Mouse (Mus musculus) midbrain, embryonic 15.5 days (tissue): ENCODE results near the gene Ybx3. TPM values are rescaled to one million over a fixed set of nuclear protein-coding genes. Genes with fewer than 3 reads are reported as not detected.

ENCODE experiments used
- ATAC-seq: fragments of 200-750 bp; cut with Nextera tagmentation; replicated peaks from 2 replicates; pipeline ENCODE4 v1.8.0; 2017; ENCODE audit warnings: moderate TSS enrichment
- H3K27ac ChIP-seq: fragments of 300-500 bp; sonication (generic); 2 replicates; pipeline ENCODE4 v1.5.1; 2015; ENCODE audit warnings: mild to moderate bottlenecking, inconsistent platforms
- H3K27me3 ChIP-seq: fragments of 300-500 bp; sonication (generic); replicated peaks from 2 replicates; pipeline ENCODE4 v1.6.1; 2015; ENCODE audit warnings: inconsistent platforms
- H3K36me3 ChIP-seq: fragments of 300-500 bp; sonication (generic); replicated peaks from 2 replicates; pipeline ENCODE4 v1.6.1; 2015; ENCODE audit warnings: inconsistent platforms
- H3K4me1 ChIP-seq: fragments of 300-500 bp; sonication (generic); 2 replicates; pipeline ENCODE4 v1.6.1; 2015; ENCODE audit warnings: inconsistent platforms
- H3K4me2 ChIP-seq: fragments of 300-500 bp; sonication (generic); 2 replicates; pipeline ENCODE4 v1.6.1; 2015; ENCODE audit warnings: inconsistent platforms, mild to moderate bottlenecking, moderate library complexity
- H3K4me3 ChIP-seq: fragments of 300-500 bp; sonication (generic); 2 replicates; pipeline ENCODE4 v1.5.1; 2015; ENCODE audit warnings: mild to moderate bottlenecking, inconsistent platforms
- H3K9ac ChIP-seq: fragments of 300-500 bp; sonication (generic); 2 replicates; pipeline ENCODE4 v1.6.1; 2015; ENCODE audit warnings: mild to moderate bottlenecking, inconsistent platforms
- H3K9me3 ChIP-seq: fragments of 300-500 bp; sonication (generic); 2 replicates; pipeline ENCODE4 v1.6.1; 2016; ENCODE audit warnings: inconsistent platforms
- WGBS: fragments of 180-500 bp; shearing (Covaris S2); methylation state at CpG from one replicate; pipeline ENCODE4 v1.1.7; 2015; ENCODE audit warnings: mixed read lengths; 5-methylcytosine and 5-hydroxymethylcytosine counted together
- polyA plus RNA-seq: library from polyadenylated mRNA; unstranded; fragments of >200 nt; fragmentation: Nextera tagmentation; extraction: Ambion mirVana; gene quantifications from 2 replicates; pipeline ENCODE4 v1.2.1, GENCODE M21; 2015

Ybx3 gene
- polyA plus RNA-seq, 1 experiment from 2014 or later: 27.1 TPM

GRCm38 (mm10) chr6:131353352-131353919 is 34.8 kb downstream of the Ybx3 start, which contains the start of gene Styk1:
Gene Styk1, minus strand, starts transcription at chr6:131353597.
- Histone ChIP-seq H3K9ac (peak within 1 kb of the TSS; percentile 36), H3K9me3 (no peaks in the 10 kb centered on the region), H3K27ac (peak within 1 kb of the TSS; percentile 46), H3K4me1 (peaks cover 6% of the 10 kb centered on the region), H3K4me2 (peak within 1 kb of the TSS; percentile 85), H3K36me3 (no peaks in the 10 kb centered on the region), H3K4me3 (peak within 1 kb of the TSS; percentile 41), H3K27me3 (no peaks in the 10 kb centered on the region)
- WGBS: 2% methylated on average over 16 of the region's 16 CpGs
- ATAC-seq: peak; percentile 96

DNA sequence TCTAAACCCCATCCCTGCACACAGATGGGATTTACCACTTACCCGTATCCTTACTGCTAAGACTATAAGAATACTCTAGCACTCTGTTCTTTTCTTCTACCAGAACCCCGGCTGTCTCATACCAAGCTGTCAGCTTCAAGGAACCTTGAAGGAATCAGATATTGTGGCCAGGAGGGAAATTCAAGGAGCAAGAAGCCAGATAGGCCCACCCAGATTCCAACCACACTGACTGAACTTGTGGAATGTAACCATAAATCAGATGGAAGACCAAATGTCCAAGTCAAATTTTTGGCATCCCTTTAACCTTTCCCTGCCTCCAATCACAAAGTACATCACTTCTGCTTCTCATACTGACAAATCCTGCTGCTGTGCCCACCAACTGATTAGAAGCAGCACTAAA is 41.2 kb downstream of the Ybx3 start:
- no peak overlapping the region for H3K4me2 ChIP-seq
- 90% methylated on average over 2 of the region's 2 CpGs for WGBS
- H3K27me3 ChIP-seq: no peaks in the 10 kb centered on the region
- H3K36me3 ChIP-seq: no peaks in the 10 kb centered on the region
- H3K4me3 ChIP-seq: no peak overlapping the region
- ATAC-seq: no peak
- no peak overlapping the region for H3K9ac ChIP-seq
- H3K9me3 ChIP-seq: no peaks in the 10 kb centered on the region
- no peaks in the 10 kb centered on the region for H3K4me1 ChIP-seq
- H3K27ac ChIP-seq: no peak overlapping the region

GRCm38 (mm10) chr6:131344346-131344745 is 43.9 kb downstream of the Ybx3 start:
- Histone ChIP-seq H3K4me1 (no peaks in the 10 kb centered on the region), H3K27ac (no peak overlapping the region), H3K9ac (no peak overlapping the region), H3K4me2 (no peak overlapping the region), H3K36me3 (no peaks in the 10 kb centered on the region), H3K9me3 (no peaks in the 10 kb centered on the region), H3K27me3 (no peaks in the 10 kb centered on the region), H3K4me3 (no peak overlapping the region)
- WGBS: 86% methylated on average over 7 of the region's 7 CpGs
- no peak for ATAC-seq

GRCm38 (mm10) chr6:131340082-131340481 is 48.2 kb downstream of the Ybx3 start:
- no peak overlapping the region for H3K4me3 ChIP-seq
- H3K27ac ChIP-seq: no peak overlapping the region
- H3K27me3 ChIP-seq: no peaks in the 10 kb centered on the region
- H3K36me3 ChIP-seq: no peaks in the 10 kb centered on the region
- no peak overlapping the region for H3K9ac ChIP-seq
- WGBS: 81% methylated on average over 3 of the region's 3 CpGs
- H3K4me1 ChIP-seq: no peaks in the 10 kb centered on the region
- no peaks in the 10 kb centered on the region for H3K9me3 ChIP-seq
- H3K4me2 ChIP-seq: no peak overlapping the region
- ATAC-seq: no peak

- no peak overlapping the region for H3K27ac ChIP-seq
- ATAC-seq: no peak
- no peak overlapping the region for H3K9ac ChIP-seq
- H3K27me3 ChIP-seq: no peaks in the 10 kb centered on the region
- 78% methylated on average over 3 of the region's 3 CpGs for WGBS
- no peaks in the 10 kb centered on the region for H3K9me3 ChIP-seq
- no peaks in the 10 kb centered on the region for H3K36me3 ChIP-seq
- H3K4me2 ChIP-seq: no peak overlapping the region
- H3K4me1 ChIP-seq: no peaks in the 10 kb centered on the region
- no peak overlapping the region for H3K4me3 ChIP-seq
Observed at GRCm38 (mm10) chr6:131339309-131339708, 49.0 kb downstream of the Ybx3 start.

DNA sequence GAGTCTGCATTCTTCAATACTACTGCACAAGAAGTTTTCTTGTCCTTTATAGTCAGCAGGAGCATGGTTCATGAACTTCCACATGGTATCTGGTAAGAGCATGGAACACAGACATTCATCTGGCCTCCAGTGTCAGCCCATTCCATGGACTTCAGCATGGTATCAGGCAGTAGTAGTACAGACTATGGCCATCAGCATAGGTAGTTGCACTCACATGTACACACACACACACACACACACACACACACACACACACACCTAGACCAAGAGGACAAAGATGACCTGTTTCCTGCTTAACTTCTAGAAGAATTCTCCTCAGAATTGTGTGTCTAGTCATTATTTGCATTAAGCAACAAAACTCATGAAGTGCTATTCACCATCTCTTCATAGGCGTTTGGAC is 49.5 kb downstream of the Ybx3 start:
- H3K4me3 ChIP-seq: no peak overlapping the region
- H3K9ac ChIP-seq: no peak overlapping the region
- WGBS: 82% methylated on average over 1 of the region's 1 CpGs
- H3K4me1 ChIP-seq: no peaks in the 10 kb centered on the region
- H3K27ac ChIP-seq: no peak overlapping the region
- H3K4me2 ChIP-seq: no peak overlapping the region
- H3K36me3 ChIP-seq: no peaks in the 10 kb centered on the region
- ATAC-seq: no peak
- H3K27me3 ChIP-seq: no peaks in the 10 kb centered on the region
- H3K9me3 ChIP-seq: no peaks in the 10 kb centered on the region

- H3K9me3 ChIP-seq: no peaks in the 10 kb centered on the region
- H3K4me1 ChIP-seq: no peaks in the 10 kb centered on the region
- no peak overlapping the region for H3K4me2 ChIP-seq
- no peak overlapping the region for H3K27ac ChIP-seq
- H3K4me3 ChIP-seq: no peak overlapping the region
- no peak overlapping the region for H3K9ac ChIP-seq
- H3K27me3 ChIP-seq: no peaks in the 10 kb centered on the region
- no peak for ATAC-seq
- no peaks in the 10 kb centered on the region for H3K36me3 ChIP-seq
- 80% methylated on average over 2 of the region's 2 CpGs for WGBS
Observed at GRCm38 (mm10) chr6:131327076-131327475, 61.2 kb downstream of the Ybx3 start.

DNA sequence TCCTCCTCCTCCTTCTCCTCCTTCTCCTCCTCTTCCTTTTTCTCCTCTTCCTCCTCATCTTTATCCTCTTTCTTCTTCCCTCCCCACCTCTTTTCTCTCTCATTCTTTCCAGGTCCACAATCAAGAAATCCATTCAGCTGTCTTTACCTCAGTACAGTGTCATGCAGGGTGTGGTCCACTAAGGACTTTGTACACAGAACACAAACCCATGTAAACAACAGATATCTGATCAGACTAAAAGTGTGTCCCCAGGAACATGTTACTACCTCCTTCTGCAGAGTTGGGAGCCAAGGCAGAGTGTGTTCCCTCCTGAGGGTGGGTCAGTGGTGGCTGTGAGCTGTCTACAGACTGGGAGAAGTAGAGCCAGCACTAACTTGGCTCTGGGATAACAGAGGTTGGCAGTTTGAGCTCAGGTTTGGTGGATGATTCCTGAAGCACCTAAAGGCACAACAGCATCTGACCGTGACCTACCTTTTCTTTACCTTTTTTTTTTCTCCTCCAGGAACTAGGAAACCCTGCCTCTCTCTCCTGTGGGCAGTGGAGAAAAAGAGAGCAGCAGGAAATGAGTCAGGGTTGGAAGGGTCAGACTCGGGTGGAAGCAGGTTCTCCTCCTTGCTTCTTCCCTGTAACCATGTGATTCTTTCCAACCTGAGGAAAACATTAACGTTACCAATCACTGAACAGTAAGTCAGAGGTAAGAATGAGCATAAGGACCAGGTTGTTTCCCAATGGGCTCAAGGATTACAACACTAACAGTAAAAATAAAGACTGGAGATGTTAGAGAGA is 66.2 kb downstream of the Ybx3 start:
- Histone ChIP-seq H3K27ac (no peak overlapping the region), H3K36me3 (no peaks in the 10 kb centered on the region), H3K9ac (no peak overlapping the region), H3K9me3 (no peaks in the 10 kb centered on the region), H3K4me2 (no peak overlapping the region), H3K4me3 (no peak overlapping the region), H3K4me1 (no peaks in the 10 kb centered on the region), H3K27me3 (no peaks in the 10 kb centered on the region)
- WGBS: 77% methylated on average over 3 of the region's 3 CpGs
- ATAC-seq: no peak

GRCm38 (mm10) chr6:131316155-131317101 is 71.8 kb downstream of the Ybx3 start:
- Histone ChIP-seq H3K4me2 (no peak overlapping the region), H3K4me3 (no peak overlapping the region), H3K9me3 (no peaks in the 10 kb centered on the region), H3K36me3 (no peaks in the 10 kb centered on the region), H3K27me3 (no peaks in the 10 kb centered on the region), H3K27ac (no peak overlapping the region), H3K9ac (no peak overlapping the region), H3K4me1 (no peaks in the 10 kb centered on the region)
- 90% methylated on average over 7 of the region's 7 CpGs for WGBS
- ATAC-seq: no peak

Other genes starting within 250 kb of the Ybx3 start
- 0.09 TPM in 1 of 2 replicates, not detected in the other for gene Klra2, start 141.1 kb downstream of the Ybx3 start, polyA plus RNA-seq
- 37.1 and 39.2 TPM in 2 replicates for gene Magohb, start 95.2 kb downstream of the Ybx3 start, polyA plus RNA-seq
- 3.7 and 3.8 TPM in 2 replicates for gene Styk1, start 34.9 kb downstream of the Ybx3 start, polyA plus RNA-seq
- not detected in 2 replicates for gene 5430401F13Rik, start 97.9 kb upstream of the Ybx3 start, polyA plus RNA-seq
- gene Gm6619, start 97.9 kb upstream of the Ybx3 start, polyA plus RNA-seq: not detected in 2 replicates
- not detected in 2 replicates for gene Tas2r130, start 242.4 kb upstream of the Ybx3 start, polyA plus RNA-seq